Mouse (Mus musculus) stomach, postnatal 0 days (tissue): ENCODE measurements around the gene Efcab1. TPM values are rescaled to one million over a fixed set of nuclear protein-coding genes. Genes with fewer than 3 reads are reported as not detected.

ENCODE experiments used
- ATAC-seq: fragments of 200-750 bp; cut with Nextera tagmentation; 2 replicates; pipeline ENCODE4 v1.8.0; 2017; ENCODE audit not compliant: low FRiP score, low TSS enrichment
- DNase-seq: peaks from one replicate; pipeline ENCODE4 v3.0.0-alpha.2; 2016; ENCODE audit warnings: low spot score
- H3K27ac ChIP-seq: fragments of 300-500 bp; sonication (generic); replicated peaks from 2 replicates; pipeline ENCODE4 v1.5.1; 2014; ENCODE audit warnings: mild to moderate bottlenecking, control low read depth
- H3K27me3 ChIP-seq: fragments of 300-500 bp; sonication (generic); 2 replicates; pipeline ENCODE4 v1.6.1; 2014; ENCODE audit warnings: low read length; ENCODE audit not compliant: control insufficient read depth, insufficient read depth
- H3K36me3 ChIP-seq: fragments of 300-500 bp; sonication (generic); 2 replicates; pipeline ENCODE4 v1.6.1; 2014; ENCODE audit warnings: low read length, mixed read lengths; ENCODE audit not compliant: control insufficient read depth, insufficient read depth
- H3K4me1 ChIP-seq: fragments of 300-500 bp; sonication (generic); replicated peaks from 2 replicates; pipeline ENCODE4 v1.6.1; 2014; ENCODE audit warnings: antibody characterized with exemption; ENCODE audit not compliant: control insufficient read depth, insufficient read depth
- H3K4me2 ChIP-seq: fragments of 300-500 bp; sonication (generic); replicated peaks from 2 replicates; pipeline ENCODE4 v1.6.1; 2014; ENCODE audit warnings: low read depth, mild to moderate bottlenecking, control low read depth, moderate library complexity
- H3K4me3 ChIP-seq: fragments of 300-500 bp; sonication (generic); 2 replicates; pipeline ENCODE4 v1.5.1; 2014; ENCODE audit warnings: low read depth, low read length, control low read depth
- H3K9ac ChIP-seq: fragments of 300-500 bp; sonication (generic); 2 replicates; pipeline ENCODE4 v1.6.1; 2014; ENCODE audit warnings: mild to moderate bottlenecking, low read length, control low read depth, mixed read lengths
- H3K9me3 ChIP-seq: fragments of 300-500 bp; sonication (generic); 2 replicates; pipeline ENCODE4 v1.6.1; 2016; ENCODE audit warnings: low read length; ENCODE audit not compliant: control insufficient read depth
- CTCF ChIP-seq: IDR thresholded peaks from 2 replicates; pipeline ENCODE4 v1.5.1; 2016; ENCODE audit warnings: antibody characterized with exemption, low read depth, mild to moderate bottlenecking, moderate library complexity
- EP300 ChIP-seq: optimal IDR thresholded peaks from 2 replicates; pipeline ENCODE3; 2016; ENCODE audit warnings: antibody characterized with exemption
- WGBS: fragments of 180-500 bp; shearing (Covaris S2); extraction: QIAGEN DNeasy Blood & Tissue Kit; methylation state at CpG from one replicate; pipeline ENCODE4 v1.1.7; 2014; 5-methylcytosine and 5-hydroxymethylcytosine counted together
- polyA plus RNA-seq: library from polyadenylated mRNA; unstranded; fragments of >200 nt; fragmentation: Nextera tagmentation; extraction: Ambion mirVana; gene quantifications from 2 replicates; pipeline ENCODE4 v1.2.1, GENCODE M21; 2015

Gene Efcab1
- 9.0 and 10.4 TPM in 2 replicates for polyA plus RNA-seq

DNA sequence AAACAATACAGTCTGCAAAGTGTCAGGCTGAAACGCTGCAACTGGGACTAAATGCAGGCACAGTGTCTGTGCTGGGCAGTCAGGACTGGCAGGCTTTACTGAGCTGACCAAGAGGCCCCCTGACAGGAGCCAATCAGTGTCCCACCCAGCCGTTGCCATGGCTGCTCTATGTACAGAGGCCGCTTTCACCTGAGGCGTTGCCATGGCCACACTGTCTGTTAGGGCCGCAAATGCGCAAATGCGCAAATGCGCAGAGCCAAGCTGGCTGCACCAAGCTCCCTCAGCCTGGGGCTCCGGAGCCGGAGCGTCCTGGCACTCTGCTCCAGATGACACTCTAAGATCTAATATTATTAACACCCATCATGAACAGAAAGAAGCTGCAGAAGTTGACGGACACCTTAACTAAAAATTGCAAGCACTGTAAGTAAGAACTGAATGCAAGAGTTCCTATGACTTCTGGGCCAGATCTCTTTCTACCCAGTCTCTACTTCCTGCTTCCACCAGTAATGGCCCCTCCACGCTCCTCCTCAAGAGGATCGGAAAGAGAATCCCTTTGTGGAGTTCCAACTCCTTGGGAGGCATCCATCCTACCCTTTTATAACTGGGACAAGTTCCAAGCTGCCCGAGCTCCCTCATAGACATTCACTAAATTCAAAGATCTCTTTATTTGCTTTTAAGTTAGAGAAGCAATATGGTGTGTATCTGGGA is at the start of gene Efcab1:
Gene Efcab1 (plus strand): TSS at position 214 of the 708 bp plus-strand sequence.
- Histone ChIP-seq H3K4me3 (peak within 1 kb of the TSS; percentile 21), H3K27me3 (no peaks in the 10 kb centered on the region), H3K9me3 (no peaks in the 10 kb centered on the region), H3K36me3 (no peaks in the 10 kb centered on the region), H3K4me2 (peak within 1 kb of the TSS; percentile 46), H3K27ac (no peak within 1 kb of the TSS), H3K9ac (no peak within 1 kb of the TSS), H3K4me1 (peaks cover 2% of the 10 kb centered on the region; the same call in 1 of the 2 replicates)
- DNase-seq (peak; percentile 75), ATAC-seq (peak; percentile 98)
- TF ChIP-seq CTCF (no peak), EP300 (no peak)
- WGBS: 9% methylated on average over 15 of the region's 15 CpGs

DNA sequence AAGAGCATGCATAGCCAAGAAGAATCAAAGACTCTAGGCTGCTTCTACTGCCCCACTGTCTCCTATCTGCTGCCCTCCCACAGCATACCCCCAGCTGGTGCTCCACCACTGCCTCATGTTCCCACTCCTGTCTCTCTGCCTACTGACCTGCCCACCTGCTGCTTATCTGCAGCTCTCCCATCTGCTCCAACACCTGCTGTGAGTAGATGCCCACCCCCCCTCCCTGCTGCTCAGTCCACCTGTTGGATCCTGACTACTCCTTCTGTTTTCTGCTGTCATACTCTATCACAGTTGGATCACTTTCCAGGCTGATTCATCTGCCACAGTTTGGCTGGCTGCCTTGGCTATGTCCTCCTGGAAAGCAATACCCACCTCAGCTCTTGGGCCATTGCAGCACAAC is 47.0 kb upstream of the Efcab1 start:
- Histone ChIP-seq H3K36me3 (no peaks in the 10 kb centered on the region), H3K4me1 (no peaks in the 10 kb centered on the region), H3K9me3 (no peaks in the 10 kb centered on the region), H3K27me3 (no peaks in the 10 kb centered on the region), H3K4me3 (no peak overlapping the region), H3K27ac (no peak overlapping the region), H3K9ac (no peak overlapping the region), H3K4me2 (no peak overlapping the region)
- ATAC-seq (no peak), DNase-seq (no peak)
- no peak for TF ChIP-seq EP300
- TF ChIP-seq CTCF: no peak

DNA sequence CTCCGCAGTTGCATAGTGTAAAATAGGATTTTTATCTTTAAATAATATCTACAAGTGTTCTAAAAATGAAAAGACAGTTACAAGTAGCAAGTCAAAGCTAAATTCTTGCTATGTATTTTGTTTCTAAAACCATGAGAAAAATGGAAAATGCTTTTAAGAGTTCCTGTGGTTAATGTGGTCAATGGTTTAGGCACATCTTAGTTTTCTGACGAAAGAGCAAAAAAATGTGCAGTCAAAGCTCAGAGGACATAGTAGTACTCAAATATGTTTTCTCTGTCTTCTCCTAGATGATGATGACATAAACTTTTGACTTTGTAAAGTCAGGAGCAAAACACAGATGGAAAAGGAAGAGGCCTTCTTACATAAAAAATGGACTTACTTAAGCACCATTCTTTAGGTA is 21.5 kb upstream of the Efcab1 start:
- no peaks in the 10 kb centered on the region for H3K4me1 ChIP-seq
- H3K27ac ChIP-seq: no peak overlapping the region
- H3K9me3 ChIP-seq: no peaks in the 10 kb centered on the region
- H3K27me3 ChIP-seq: no peaks in the 10 kb centered on the region
- no peaks in the 10 kb centered on the region for H3K36me3 ChIP-seq
- H3K4me2 ChIP-seq: no peak overlapping the region
- DNase-seq (no peak), ATAC-seq (no peak)
- TF ChIP-seq CTCF (no peak), EP300 (no peak)
- H3K9ac ChIP-seq: no peak overlapping the region
- H3K4me3 ChIP-seq: no peak overlapping the region
- 84% methylated on average over 2 of the region's 2 CpGs for WGBS

DNA sequence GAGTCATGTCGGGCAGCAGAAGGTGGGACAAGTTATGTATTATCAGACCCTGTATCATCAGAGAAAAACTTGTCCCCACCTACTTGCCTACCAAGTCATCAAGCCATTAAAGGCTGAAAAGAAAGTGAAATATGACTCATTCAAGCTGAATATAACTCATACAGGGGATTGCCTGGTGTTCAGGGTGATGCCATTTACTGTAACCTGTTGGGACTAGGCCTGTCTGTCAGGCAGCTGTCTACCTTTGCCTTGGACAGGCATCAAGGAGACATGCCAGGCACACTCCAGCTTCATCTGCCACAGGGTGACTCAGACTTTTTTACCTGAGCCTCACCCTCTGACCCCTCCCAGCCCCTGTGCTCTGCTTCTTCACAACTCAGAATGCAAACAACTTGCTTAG is 21.0 kb upstream of the Efcab1 start:
- 43% methylated on average over 1 of the region's 1 CpGs for WGBS
- H3K27ac ChIP-seq: no peak overlapping the region
- TF ChIP-seq EP300: no peak
- TF ChIP-seq CTCF: no peak
- H3K9ac ChIP-seq: no peak overlapping the region
- no peaks in the 10 kb centered on the region for H3K27me3 ChIP-seq
- ATAC-seq (peak; percentile 57; the same call in 1 of the 2 replicates), DNase-seq (no peak)
- no peak overlapping the region for H3K4me3 ChIP-seq
- H3K4me1 ChIP-seq: no peaks in the 10 kb centered on the region
- H3K36me3 ChIP-seq: no peaks in the 10 kb centered on the region
- H3K9me3 ChIP-seq: no peaks in the 10 kb centered on the region
- H3K4me2 ChIP-seq: no peak overlapping the region

DNA sequence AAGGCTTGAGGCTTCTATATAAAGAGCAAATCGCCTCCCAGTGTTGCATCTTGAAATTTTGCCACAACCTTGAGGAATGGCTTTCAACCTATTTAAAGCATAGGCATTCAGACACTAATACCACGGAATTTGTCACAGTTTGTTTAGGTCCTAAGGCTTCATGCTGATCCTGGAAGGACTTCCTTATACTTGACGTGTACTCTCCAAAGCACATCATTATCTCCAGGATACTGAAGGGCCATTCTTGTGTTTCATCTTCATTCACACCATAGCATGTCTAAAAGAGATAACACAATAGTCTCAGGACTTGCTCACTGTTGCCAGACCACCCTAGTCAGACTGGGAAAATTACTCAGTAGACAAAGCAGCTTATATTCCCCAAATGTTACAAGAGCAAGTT is 13.9 kb upstream of the Efcab1 start:
- H3K36me3 ChIP-seq: no peaks in the 10 kb centered on the region
- no peaks in the 10 kb centered on the region for H3K9me3 ChIP-seq
- no peak for ATAC-seq
- no peaks in the 10 kb centered on the region for H3K27me3 ChIP-seq
- TF ChIP-seq EP300 (no peak), CTCF (no peak)
- H3K4me2 ChIP-seq: no peak overlapping the region
- H3K4me1 ChIP-seq: peaks cover 3% of the 10 kb centered on the region; the same call in 1 of the 2 replicates
- H3K27ac ChIP-seq: no peak overlapping the region
- H3K4me3 ChIP-seq: no peak overlapping the region
- 64% methylated on average over 3 of the region's 3 CpGs for WGBS
- no peak overlapping the region for H3K9ac ChIP-seq
- no peak for DNase-seq

DNA sequence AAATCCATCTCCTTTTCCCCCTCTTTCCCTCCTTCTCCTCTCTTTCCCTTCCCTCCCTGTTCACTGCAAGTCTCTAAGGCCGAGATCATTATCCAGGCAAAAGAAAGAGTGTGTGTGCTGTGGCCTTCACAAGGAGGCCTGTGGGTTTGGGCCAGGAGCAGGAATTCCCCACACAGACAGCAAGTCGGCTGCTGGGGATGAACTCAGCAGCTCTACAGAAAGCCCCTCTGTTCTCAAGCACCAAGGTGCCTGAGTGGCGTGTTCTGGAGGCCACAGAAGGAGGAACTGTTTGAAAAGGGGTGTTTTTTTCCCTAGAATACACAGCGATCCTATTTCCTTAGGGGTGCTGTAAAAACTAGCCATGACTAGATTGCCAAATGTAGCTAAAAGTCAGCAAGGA is 12.5 kb upstream of the Efcab1 start:
- H3K9me3 ChIP-seq: no peaks in the 10 kb centered on the region
- H3K4me3 ChIP-seq: no peak overlapping the region
- H3K27me3 ChIP-seq: no peaks in the 10 kb centered on the region
- no peak for TF ChIP-seq EP300
- TF ChIP-seq CTCF: no peak
- ATAC-seq: no peak
- no peaks in the 10 kb centered on the region for H3K36me3 ChIP-seq
- 0 out of 2 replicates have a peak overlapping the region, but pooled peaks have one; percentile 53 for H3K27ac ChIP-seq
- 40% methylated on average over 4 of the region's 4 CpGs for WGBS
- no peak for DNase-seq
- H3K4me1 ChIP-seq: peaks cover 3% of the 10 kb centered on the region; the same call in 1 of the 2 replicates
- no peak overlapping the region for H3K9ac ChIP-seq
- H3K4me2 ChIP-seq: no peak overlapping the region
